Mouse (Mus musculus): ENCODE measurements around the gene Gm20388. TPM values are rescaled to one million over a fixed set of nuclear protein-coding genes. Genes with fewer than 3 reads are reported as not detected.

The Gm20388 gene
- total RNA-seq, 1 experiment: 27.0 TPM

DNA sequence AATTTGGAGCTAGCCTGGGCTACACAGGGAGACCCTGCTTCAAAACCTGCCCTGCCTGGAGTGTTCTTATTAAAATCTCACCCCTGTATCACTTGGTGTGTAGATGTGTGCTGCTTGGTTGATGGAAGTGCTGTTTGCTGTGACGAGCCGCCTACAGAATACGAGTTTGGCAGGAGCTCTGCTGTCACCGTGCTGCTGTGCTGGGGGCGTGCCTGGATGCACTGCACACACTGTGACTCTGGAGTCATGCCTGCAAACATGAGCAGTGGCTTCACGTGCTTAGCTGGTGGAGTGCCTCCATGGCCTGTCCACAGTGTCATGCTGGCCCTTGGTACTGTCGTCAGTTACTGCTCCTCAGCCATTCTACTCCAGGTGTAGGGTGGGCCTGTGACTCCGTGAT lies 2148.3 kb downstream of the Gm20388 start:
- Histone ChIP-seq H3K4me1 (ENCODE audit: control insufficient read depth in 2 of 2, insufficient read depth in 2 of 2, low read length in 2 of 2, poor library complexity in 1 of 2) (peaks cover 3 to 11% of the 10 kb centered on the region in 2 experiments; a peak in 3 of 4 replicates), H3K9ac (ENCODE audit: insufficient read depth, low read depth, low read length, poor library complexity, severe bottlenecking) (no peak overlapping the region), H3K27ac (ENCODE audit: insufficient read depth, low read depth, low read length, poor library complexity, severe bottlenecking) (no peak overlapping the region), H3K4me3 (ENCODE audit: insufficient read depth in 1 of 2, low read depth in 1 of 2, low read length in 2 of 2, poor library complexity in 1 of 2, severe bottlenecking in 1 of 2) (no peak overlapping the region), H3K36me3 (ENCODE audit: control insufficient read depth, insufficient read depth, low read length, poor library complexity, severe bottlenecking) (no peaks in the 10 kb centered on the region), H3K9me3 (ENCODE audit: control insufficient read depth, insufficient read depth, low read depth, low read length) (no peaks in the 10 kb centered on the region)
- TF ChIP-seq HCFC1 (IDR thresholded peaks at IDR 0.05; ENCODE audit: borderline replicate concordance, insufficient read depth, low read length): no peak
- no peak for TF ChIP-seq ZC3H11A (IDR thresholded peaks at IDR 0.05; ENCODE audit: borderline replicate concordance, low read depth, low read length)
- TF ChIP-seq CHD2 (IDR thresholded peaks at IDR 0.05; ENCODE audit: low read depth, low read length): no peak
- TF ChIP-seq ZNF384 (IDR thresholded peaks at IDR 0.05; ENCODE audit: low read depth, low read length): no peak
- TF ChIP-seq MAFK (IDR thresholded peaks at IDR 0.05; ENCODE audit: insufficient read depth, low read depth, low read length): no peak
- in situ Hi-C loops (cut with MboI; ENCODE audit: low sequenced_read_pairs in 2 of 2, unreplicated experiment in 2 of 2): no loop called here
- no peak for DNase-seq (ENCODE audit: low read depth, low spot score)

DNA sequence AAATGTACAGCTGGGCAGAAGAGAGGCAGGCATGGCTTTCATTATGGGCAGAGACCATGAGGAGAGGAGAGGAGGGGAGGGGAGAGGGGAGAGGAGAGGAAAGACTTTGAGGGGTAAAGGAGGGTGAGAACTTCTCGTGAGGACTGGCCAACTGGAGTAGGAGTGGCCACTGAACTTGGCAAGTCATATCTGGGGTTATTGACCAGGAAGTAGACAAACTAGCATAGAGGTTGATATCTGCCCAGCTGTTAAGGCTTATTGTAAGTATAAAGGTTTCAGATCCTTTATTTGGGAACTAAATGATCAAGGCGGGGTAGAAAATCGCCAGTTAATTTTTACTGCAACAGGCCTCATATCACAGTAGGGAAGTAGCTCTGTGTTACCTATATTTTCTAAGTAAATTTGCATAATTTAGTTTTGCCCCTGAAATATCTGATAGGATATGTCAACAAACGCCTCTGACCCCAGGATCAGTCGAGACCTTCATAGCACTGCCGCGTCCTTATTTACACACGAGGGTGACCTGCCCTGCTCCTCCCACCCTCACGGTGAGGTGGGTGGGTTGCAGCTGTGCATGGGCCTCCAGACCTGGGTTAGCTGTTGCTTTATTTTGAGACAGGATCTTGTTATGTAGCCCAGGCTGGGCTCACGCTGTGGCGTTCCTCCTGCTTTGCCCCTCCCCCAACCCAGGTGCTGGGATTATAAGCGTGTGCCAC lies 2152.0 kb downstream of the Gm20388 start:
- in situ Hi-C loops (cut with MboI; ENCODE audit: low sequenced_read_pairs in 2 of 2, unreplicated experiment in 2 of 2): no loop called here
- H3K9me3 ChIP-seq (ENCODE audit: control insufficient read depth, insufficient read depth, low read depth, low read length): no peaks in the 10 kb centered on the region
- H3K27ac ChIP-seq (ENCODE audit: insufficient read depth, low read depth, low read length, poor library complexity, severe bottlenecking): no peak overlapping the region
- DNase-seq (ENCODE audit: low read depth, low spot score): no peak
- H3K4me1 ChIP-seq (ENCODE audit: control insufficient read depth in 2 of 2, insufficient read depth in 2 of 2, low read length in 2 of 2, poor library complexity in 1 of 2): no peaks in the 10 kb centered on the region
- TF ChIP-seq ZC3H11A (IDR thresholded peaks at IDR 0.05; ENCODE audit: borderline replicate concordance, low read depth, low read length) (no peak), HCFC1 (IDR thresholded peaks at IDR 0.05; ENCODE audit: borderline replicate concordance, insufficient read depth, low read length) (no peak), CHD2 (IDR thresholded peaks at IDR 0.05; ENCODE audit: low read depth, low read length) (no peak), ZNF384 (IDR thresholded peaks at IDR 0.05; ENCODE audit: low read depth, low read length) (no peak), MAFK (IDR thresholded peaks at IDR 0.05; ENCODE audit: insufficient read depth, low read depth, low read length) (no peak)
- no peaks in the 10 kb centered on the region for H3K36me3 ChIP-seq (ENCODE audit: control insufficient read depth, insufficient read depth, low read length, poor library complexity, severe bottlenecking)
- H3K4me3 ChIP-seq (ENCODE audit: insufficient read depth in 1 of 2, low read depth in 1 of 2, low read length in 2 of 2, poor library complexity in 1 of 2, severe bottlenecking in 1 of 2): no peak overlapping the region
- no peak overlapping the region for H3K9ac ChIP-seq (ENCODE audit: insufficient read depth, low read depth, low read length, poor library complexity, severe bottlenecking)

DNA sequence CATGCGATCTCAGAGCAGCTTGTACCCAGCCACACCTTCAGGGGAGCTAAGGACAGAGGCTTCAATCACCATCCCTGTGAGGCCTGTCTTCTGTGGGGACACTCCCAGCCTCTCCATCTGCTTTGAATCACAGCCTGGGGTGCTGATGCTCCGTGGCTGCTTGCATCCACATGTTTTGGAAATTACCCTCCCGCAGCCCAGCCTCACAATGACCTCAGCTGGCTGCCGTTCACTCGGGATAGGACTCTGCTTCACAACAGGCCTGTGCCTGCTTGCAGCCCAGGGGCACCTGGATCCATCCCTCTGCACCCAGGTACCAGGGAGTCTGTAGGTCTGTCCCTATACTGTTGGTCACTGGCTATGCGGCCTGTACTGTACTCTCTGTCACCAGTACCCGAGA lies 2153.7 kb downstream of the Gm20388 start:
- DNase-seq (ENCODE audit: low read depth, low spot score): no peak
- in situ Hi-C loops (cut with MboI; ENCODE audit: low sequenced_read_pairs in 2 of 2, unreplicated experiment in 2 of 2): no loop called here
- H3K9me3 ChIP-seq (ENCODE audit: control insufficient read depth, insufficient read depth, low read depth, low read length): no peaks in the 10 kb centered on the region
- H3K36me3 ChIP-seq (ENCODE audit: control insufficient read depth, insufficient read depth, low read length, poor library complexity, severe bottlenecking): no peaks in the 10 kb centered on the region
- H3K9ac ChIP-seq (ENCODE audit: insufficient read depth, low read depth, low read length, poor library complexity, severe bottlenecking): no peak overlapping the region
- H3K4me1 ChIP-seq (ENCODE audit: control insufficient read depth in 2 of 2, insufficient read depth in 2 of 2, low read length in 2 of 2, poor library complexity in 1 of 2): no peaks in the 10 kb centered on the region
- H3K4me3 ChIP-seq (ENCODE audit: insufficient read depth in 1 of 2, low read depth in 1 of 2, low read length in 2 of 2, poor library complexity in 1 of 2, severe bottlenecking in 1 of 2): no peak overlapping the region
- no peak overlapping the region for H3K27ac ChIP-seq (ENCODE audit: insufficient read depth, low read depth, low read length, poor library complexity, severe bottlenecking)
- TF ChIP-seq ZC3H11A (IDR thresholded peaks at IDR 0.05; ENCODE audit: borderline replicate concordance, low read depth, low read length): no peak
- no peak for TF ChIP-seq ZNF384 (IDR thresholded peaks at IDR 0.05; ENCODE audit: low read depth, low read length)
- TF ChIP-seq MAFK (IDR thresholded peaks at IDR 0.05; ENCODE audit: insufficient read depth, low read depth, low read length): no peak
- TF ChIP-seq CHD2 (IDR thresholded peaks at IDR 0.05; ENCODE audit: low read depth, low read length): no peak
- no peak for TF ChIP-seq HCFC1 (IDR thresholded peaks at IDR 0.05; ENCODE audit: borderline replicate concordance, insufficient read depth, low read length)

DNA sequence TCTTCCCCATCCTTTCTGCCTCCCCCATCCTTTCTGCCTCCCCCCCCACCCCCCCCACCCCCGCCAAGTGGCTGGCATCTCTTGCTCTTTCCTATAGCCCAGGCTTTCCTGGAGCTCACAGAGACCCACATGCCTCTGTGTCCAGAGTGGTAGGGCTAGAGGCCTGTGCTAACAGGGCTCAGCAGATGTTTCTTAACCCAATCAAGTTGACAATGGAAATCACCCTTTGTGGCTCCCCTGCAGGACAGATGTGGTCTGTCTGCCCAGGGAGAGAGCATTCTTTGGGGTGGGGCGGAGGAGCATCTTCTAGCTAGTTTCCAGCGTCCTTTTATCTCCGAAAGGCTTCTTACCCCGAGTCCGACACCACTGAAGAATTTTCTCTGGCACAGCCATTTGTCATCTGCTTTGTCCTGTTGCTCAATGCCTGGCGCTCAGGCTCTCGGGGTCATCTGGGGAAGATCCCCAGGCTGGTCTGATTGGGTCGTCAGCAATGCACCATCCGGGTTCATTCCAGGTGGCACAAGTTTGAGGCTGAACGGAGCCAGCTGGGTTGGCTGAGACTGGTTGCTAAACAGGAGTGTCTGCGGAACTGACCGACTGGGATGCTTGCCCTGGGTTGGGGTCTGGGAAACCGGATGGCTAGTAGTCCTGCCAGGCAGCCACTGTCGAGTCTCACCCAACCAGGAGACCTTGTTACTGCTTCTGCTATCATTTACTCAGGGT lies 2157.3 kb downstream of the Gm20388 start:
- no peaks in the 10 kb centered on the region for H3K36me3 ChIP-seq (ENCODE audit: control insufficient read depth, insufficient read depth, low read length, poor library complexity, severe bottlenecking)
- in situ Hi-C loops (cut with MboI; ENCODE audit: low sequenced_read_pairs in 2 of 2, unreplicated experiment in 2 of 2): no loop called here
- no peak for DNase-seq (ENCODE audit: low read depth, low spot score)
- H3K27ac ChIP-seq (ENCODE audit: insufficient read depth, low read depth, low read length, poor library complexity, severe bottlenecking): no peak overlapping the region
- no peak for TF ChIP-seq CHD2 (IDR thresholded peaks at IDR 0.05; ENCODE audit: low read depth, low read length)
- TF ChIP-seq MAFK (IDR thresholded peaks at IDR 0.05; ENCODE audit: insufficient read depth, low read depth, low read length): no peak
- TF ChIP-seq ZC3H11A (IDR thresholded peaks at IDR 0.05; ENCODE audit: borderline replicate concordance, low read depth, low read length): no peak
- TF ChIP-seq ZNF384 (IDR thresholded peaks at IDR 0.05; ENCODE audit: low read depth, low read length): no peak
- no peak for TF ChIP-seq HCFC1 (IDR thresholded peaks at IDR 0.05; ENCODE audit: borderline replicate concordance, insufficient read depth, low read length)
- no peaks in the 10 kb centered on the region for H3K9me3 ChIP-seq (ENCODE audit: control insufficient read depth, insufficient read depth, low read depth, low read length)
- no peak overlapping the region for H3K9ac ChIP-seq (ENCODE audit: insufficient read depth, low read depth, low read length, poor library complexity, severe bottlenecking)
- H3K4me3 ChIP-seq (ENCODE audit: insufficient read depth in 1 of 2, low read depth in 1 of 2, low read length in 2 of 2, poor library complexity in 1 of 2, severe bottlenecking in 1 of 2): no peak overlapping the region
- H3K4me1 ChIP-seq (ENCODE audit: control insufficient read depth in 2 of 2, insufficient read depth in 2 of 2, low read length in 2 of 2, poor library complexity in 1 of 2): no peaks in the 10 kb centered on the region
